Mouse (Mus musculus) c-Kit-positive CD71-positive TER-119-negative erythroid progenitor cells, embryonic 14.5 days (primary cell): Measurements from ENCODE around the gene Cep85l.
A peak's percentile ranks its signal among the peaks of the same experiment; 100 is the strongest.

ENCODE experiments used
- DNase-seq: peaks from one replicate; pipeline ENCODE4 v3.0.0-alpha.2; 2013; ENCODE audit warnings: low read depth

Cep85l gene

DNA sequence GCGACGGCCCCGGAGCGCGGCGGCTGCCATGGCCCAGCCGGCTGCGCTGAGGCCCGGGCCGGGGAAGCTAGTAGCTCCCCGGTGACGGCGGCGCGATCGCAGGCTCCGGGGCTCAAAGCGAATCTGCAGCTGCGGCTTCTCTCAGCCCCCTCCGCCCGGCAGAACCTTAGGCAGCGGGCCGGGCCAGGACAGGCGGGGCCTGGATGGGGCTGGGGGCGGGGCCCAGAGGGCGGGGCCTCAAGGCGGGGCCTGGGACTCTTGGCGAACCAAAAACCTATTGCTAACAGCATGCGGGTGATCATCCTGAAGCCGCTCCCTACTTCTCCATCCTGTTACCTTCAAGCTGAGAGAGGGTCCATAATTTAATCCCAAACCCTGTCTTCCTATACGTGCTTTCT, at the start of gene Cep85l:
Gene Cep85l (minus strand): TSS at position 239 of the 398 bp plus-strand sequence.
- DNase-seq: peak; percentile 79

DNA sequence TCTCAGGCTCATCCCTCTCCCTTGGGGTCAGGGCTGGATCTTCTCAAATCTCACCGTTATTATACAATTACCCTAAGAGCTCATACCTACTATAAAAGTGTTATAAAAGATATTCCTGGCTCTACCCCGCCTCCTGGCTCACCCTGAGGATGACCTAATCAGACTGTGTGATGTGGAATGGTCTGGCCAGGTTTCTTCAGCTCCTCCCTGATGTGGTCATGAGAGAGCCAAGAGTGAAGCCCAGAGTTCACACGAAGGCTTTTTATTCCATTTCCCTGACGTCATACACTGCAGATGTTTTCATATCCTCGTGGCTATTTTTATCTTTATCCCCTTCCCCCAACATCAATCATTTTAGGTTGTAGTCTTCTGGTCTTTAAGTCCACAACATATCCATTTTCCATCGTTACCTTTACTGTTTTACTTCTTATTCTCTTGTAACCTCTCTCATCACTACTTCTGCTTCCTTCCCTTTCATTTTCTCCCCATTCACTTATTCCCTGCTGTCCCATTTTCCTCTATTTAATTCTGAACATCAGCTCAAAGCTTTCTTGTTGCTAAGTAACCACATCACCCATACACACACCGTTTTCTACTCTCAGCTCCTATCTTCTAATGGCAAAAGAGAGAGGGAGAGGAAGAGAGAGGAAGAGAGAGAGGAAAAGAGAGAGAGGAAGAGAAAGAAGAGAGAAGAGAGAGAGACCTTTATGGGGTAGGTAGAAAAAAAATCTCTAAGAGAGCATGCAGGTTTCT, 49.1 kb upstream of the Cep85l start:
- DNase-seq: no peak

DNA sequence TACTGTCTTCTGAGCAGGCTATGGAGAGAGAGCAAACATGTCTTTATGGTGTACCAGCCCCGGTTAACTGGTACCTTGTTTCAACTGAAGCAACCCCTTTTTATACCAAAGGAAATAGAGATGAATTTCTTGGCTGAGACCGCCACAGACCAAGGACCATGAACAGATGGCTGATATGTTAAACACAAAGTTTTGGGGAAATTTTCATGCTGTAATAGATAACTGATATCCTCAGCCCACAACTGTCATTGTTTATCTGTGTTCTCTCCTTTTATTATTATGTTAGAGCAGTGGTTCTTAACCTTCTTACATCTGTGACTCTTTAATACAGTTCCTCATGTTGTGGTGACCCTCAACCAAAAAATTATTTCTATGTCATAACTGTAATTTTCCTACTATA, 46.8 kb upstream of the Cep85l start:
- DNase-seq: no peak

DNA sequence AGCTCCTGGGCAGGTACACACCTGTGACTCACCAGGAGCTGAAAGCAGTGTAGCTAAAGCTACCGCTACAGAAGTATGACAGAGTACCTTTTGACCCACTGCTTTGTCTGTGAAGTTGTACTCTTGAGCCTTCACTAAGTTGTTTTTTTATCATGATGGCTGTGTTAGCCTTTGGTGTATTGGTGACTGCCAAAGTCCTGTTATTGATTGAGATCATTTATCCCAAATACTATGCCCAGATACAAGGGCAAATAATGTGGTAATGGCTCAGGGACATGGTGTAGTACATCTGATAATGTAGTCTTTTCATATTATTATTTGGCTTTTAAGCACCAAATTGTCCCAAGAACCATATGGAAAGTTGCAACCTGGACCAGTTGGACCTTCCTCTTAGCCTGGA, 43.3 kb upstream of the Cep85l start:
- DNase-seq: no peak

DNA sequence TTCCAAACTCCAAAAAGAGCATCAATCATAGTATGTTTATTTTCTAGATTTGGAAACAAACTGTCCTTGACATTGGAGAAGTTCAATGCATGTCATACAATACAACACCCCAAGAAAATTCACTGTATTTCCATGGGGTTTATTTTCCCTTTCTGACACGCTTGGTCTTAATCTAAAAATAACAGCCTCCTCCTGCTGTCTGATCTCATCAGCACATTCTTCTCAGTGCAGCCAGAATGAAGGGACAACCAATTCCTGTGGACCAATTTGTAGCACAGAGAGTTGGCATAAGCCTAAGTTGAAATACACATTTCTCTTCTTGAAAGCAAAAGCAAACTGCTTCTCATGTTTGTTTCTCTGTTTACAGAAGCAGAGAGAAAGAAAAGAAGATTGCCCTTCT, 42.5 kb upstream of the Cep85l start:
- no peak for DNase-seq

DNA sequence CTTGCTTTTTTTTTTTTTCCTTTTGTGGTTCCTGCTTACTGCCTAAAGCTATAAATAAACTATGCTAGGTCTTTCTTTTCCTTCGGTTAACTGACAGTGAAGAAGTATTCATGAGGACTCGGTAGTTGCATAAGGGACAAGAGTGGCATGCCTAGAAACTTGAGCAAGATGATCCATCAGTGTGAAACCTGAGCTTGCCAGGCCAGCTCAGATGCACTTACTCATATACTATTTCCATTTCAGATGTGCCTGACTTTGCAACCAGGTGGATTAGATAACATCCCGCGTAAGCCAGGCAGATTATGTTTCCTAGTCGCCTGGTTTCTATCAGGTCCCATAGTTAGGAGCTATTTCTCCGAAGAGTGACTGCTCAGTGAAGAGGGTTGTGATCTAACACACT, 41.9 kb upstream of the Cep85l start:
- no peak for DNase-seq

DNA sequence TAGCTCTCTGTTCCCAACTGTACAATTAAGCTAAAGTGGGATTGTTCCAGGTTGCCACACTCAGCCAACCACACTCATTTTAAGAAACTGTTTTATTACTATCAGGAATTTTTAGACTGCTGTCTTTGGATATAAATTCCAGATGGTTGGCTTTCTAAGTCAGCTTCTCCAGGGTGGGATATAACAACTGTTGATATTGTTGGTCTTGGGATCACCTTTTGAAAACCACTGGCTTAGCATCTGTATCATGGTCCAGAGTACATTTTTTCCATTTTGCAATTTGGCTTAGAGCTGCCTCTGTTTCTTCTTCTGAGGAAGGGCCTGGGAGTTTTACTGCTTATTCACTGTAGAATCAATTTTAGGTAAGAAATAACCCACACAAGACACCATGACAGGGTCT, 40.3 kb upstream of the Cep85l start:
- no peak for DNase-seq

DNA sequence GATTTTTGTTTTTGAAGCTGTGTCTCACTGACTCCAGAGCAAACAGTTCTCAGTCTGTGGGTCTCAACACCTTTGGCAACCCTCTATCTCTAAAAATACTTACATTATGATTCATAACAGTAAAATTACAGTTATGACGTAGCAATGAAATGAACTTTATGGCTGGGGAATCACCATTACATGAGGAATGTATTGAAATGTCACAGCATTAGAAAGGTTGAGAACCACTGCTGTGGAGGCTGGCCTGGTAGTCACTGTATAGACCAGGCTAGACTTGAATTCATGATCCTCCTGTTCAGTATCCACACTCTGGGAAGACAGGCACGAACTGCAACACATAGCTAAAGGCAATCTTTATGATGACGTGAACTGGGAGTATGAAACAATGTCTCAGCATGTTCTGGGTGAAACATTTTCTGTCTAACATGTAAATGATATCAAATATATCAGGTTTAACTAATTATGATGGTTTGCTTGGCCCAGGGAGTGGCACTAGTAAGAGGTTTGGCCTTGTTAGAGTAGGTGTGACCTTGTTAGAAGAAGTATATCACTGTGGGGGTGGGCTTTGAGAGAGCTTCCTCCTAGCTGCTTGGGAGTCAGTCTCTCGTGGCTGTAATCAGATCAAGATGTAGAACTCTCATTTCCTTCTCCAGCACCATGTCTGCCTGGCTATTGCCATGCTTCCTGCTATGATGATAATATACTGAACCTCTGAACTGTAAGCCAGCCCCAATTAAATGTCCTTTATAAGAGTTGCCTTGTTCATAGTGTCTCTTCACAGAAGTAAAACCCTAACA, 39.6 kb upstream of the Cep85l start:
- DNase-seq: no peak

DNA sequence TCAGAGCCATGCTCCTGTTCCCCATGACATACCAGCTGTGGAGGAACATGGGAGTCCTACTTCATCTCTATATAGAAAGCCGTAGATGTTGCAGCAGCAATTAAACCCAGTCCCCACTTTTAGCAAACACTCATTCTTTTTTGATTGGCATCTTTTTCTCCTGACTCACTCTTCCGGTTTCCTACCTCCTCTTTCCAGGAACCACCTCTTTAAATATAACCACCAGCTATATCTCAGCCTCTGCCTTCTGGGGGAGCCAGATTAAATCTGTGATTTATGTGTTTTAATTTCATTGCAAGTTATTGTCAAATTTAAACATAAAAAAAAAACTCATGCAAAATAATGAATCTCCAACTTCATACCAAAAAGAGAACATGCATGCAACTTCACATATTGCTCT, 37.3 kb upstream of the Cep85l start:
- no peak for DNase-seq

DNA sequence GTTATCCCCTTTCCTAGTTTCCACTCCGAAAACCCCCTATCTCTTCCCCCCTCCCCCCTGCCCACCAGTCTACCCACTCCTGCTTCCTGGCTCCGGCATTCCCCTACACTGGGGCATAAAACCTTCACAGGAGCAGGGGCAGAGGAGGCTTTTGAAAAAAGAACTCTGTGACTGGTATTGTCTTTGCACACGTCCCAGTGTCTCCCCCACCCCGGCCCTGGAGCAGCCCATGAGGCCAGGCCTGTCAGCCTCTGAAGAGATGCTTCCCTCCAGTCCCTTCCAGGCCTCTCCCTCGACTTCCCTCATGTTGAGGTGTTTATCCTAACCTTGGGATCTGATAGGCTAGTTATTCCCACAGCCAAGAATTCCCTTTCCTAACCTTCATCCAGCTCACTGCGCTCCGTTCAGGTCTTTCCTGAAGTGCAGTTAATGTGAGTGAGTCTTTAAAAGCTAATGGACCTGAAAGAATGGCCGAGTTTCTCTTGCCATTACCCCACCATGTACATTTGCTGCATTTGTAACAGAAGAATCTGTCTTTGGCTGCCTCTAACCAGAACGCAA, 36.5 kb upstream of the Cep85l start:
- no peak for DNase-seq

DNA sequence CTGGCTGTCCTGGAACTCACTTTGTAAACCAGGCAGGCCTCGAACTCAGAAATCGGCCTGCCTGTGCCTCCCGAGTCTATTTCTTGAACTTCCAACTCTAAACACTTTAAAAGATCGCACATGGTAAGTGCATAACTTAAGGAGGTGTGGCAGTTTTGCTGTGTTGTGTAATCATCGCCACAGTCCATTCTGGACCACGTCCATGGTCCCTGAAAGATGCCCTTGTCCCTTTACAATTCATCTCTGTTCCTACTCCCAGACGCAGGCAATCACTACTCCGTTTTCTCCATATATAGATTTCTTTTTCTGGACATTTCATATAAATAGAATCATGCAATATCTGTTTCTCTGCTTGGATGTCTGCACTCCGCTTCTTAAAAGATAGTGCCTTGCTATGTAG, 35.5 kb upstream of the Cep85l start:
- DNase-seq: no peak

DNA sequence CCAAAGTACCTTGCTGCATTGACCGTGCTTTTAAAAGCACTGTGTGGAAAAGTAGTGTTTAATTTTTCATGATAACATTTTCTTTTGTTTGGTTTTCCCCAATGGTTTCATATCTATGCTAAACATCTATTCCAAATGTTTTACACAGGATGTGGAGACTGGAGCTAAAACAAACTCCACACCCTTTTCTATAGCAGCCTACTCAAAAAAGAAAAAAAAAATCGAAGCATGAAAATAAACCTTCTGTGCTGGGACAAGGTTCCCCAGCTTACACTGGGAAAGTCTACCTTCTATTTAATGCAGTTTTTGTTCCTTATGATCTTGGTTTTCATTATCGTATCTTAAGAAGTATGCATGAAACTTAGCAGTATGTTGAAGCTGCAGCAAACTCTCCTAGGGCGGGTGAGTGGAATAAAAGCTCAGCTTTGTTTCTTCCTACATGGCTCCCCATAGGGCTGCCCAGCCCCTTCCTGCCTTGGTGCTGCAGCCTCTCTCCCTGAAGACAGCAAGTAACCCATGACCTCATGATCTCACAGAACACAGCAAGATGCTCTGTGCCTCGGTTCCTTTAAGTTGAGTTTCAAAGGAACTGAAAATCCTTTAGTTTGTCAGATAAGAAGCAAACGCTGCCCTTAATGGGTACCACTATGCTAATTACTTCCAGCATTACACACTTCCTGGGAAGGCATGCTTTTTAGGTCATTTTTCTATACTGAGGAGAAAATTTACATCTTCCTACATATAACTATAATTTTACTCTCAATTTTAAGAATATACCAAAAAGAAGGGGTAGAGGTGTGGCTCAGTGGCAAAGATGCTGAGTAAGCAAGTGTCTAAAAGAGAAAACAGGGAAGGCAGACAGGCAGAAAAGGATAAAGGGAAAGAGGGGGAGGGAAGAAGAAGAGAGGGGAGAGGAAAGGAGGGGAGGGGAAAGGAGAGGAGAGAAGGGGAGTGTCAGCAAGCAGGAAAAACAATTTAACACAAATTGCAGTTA, 34.6 kb upstream of the Cep85l start:
- DNase-seq: no peak

DNA sequence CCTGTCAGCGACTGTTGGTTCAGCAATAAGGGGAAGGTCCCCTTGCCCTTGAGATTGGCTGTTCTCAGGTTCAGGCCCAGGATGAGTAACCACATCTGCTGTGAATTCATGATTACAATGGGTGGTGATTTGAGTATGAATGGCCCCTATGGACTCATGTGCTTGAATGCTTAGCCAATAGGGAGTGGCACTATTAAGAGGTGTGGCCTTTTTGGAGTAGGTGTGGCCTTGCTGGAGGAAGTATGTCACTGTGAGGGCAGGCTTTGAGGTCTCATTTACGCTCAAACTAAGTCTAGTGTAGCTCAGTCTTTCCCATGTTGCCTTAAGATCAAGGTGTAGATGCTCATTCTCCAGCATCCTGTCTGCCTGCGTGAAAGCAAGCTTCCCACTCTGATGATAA, 33.2 kb upstream of the Cep85l start:
- DNase-seq: no peak

DNA sequence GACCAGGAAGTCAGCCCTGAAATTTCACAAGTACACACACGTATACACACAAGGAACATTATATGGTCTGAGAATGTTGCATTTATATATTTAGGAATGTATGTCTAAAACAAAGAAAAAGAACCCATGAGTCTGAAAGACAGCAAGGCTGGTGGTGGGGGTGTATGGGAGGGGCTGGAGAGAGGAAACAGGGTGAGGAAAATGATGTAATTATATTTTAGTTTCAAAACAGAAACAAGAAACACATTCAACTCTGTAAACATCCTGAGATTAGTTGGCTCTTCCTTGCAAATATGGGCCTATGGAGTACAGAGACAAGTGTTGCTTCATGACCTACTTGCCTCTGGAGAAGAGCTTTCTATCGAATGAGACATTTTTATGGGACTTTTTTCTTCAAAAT, 32.4 kb upstream of the Cep85l start:
- no peak for DNase-seq

DNA sequence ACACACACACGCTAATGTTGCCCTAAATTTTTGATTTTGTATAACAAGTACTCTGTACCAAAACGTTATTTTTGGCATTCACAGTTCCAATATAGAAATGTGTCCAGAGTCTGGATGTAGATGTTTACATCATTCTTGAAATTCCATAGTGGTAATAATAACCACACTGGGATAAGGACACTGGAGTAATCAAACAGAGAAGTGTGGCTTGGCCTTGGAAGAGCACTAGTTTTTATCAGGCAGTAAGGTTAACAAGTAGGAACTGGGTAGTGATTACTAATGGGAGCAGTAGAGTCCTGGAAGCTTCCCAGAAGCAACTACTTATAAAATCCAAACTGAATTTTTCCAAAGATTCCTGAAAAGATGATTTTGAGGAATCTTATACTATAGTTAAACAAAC, 31.1 kb upstream of the Cep85l start:
- no peak for DNase-seq

DNA sequence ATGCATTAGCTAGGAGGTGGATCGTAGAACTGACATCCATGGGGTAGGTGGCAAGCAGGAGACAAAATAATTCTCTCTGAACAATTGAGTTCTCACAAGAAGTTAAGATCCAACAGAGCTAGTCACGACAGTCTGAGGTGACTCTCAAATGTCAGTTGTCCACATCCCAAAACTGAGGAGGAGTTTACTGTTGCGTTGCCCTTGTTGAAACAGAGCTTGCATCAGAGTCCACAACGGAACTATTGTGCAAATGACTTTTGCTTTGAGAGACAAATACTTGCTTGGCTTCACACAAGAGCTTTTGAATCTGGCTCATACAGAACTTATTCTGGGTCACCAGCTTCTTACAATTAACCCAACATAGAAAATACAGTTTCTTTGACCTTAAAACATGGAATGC, 27.7 kb upstream of the Cep85l start:
- no peak for DNase-seq

DNA sequence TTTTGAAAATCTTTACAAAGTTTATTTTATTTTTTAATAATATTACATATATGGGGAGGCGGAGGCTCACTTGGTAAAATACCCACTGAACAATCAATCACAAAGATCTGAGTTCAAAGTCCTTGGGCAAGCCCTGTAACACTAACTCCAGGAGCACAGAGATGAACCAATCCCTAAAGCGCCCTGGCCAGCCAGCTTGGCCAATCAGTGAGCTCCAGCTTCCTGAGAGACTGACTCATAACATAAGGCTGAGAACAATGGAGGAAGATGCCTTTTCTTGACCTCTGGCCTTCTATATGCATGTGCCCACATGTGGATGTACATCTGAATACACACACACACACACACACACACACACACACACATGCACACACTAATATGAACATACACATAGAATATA, 27.1 kb upstream of the Cep85l start:
- DNase-seq: no peak

DNA sequence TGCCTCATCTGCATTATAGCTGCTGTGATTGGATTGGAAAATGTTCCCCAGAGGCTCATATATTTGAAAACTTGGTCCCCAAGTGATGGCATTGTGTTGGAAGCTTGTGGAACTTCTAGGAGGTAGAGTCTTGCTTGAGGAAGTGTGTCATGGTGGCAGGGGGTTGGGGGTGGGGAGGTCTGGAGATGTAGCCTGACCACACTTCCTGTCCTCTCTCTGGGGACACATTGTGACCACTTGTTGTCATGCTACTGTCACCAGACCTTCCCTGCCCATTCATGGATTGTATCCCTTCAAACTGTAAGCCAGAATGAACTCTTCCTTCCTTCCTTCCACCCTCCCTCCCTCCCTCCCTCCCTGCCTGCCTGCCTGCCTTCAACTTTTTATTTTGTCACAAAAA, 22.5 kb upstream of the Cep85l start:
- DNase-seq: no peak

DNA sequence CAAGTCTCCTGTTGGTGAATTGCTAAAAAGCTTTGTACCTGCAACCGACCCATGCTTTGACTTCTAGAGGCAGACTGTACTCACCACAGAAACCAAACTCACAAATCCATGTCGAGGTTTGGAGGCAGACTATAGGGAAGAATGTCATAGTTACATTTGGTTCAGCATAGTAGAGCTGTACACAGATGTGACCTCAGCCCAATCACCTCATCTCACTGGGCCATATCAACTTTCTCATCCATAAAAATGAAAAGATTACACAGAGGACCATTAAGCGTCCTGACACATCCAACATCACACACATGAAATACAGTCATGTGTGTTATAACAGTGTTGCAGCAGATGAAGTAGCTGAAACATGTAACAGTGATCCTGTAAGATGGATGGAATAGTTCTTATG, 19.3 kb upstream of the Cep85l start:
- no peak for DNase-seq

DNA sequence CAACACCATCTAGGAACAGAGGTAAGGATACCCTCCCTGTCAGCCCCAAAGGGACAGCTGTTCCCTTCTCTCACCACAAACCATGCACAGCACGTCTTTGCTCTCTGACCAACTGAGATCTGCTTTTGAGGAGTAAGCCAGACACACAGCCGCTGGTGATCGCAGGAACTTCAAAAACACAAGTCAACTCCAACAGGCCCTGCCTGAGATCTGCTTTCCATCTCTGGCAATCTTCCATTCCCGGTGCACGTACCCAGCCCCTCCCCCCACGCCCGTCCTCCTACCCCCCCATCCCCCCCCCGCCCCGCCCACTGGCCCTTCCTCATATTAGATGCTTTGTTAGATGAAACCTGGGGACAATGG, 18.8 kb upstream of the Cep85l start:
- DNase-seq: no peak

DNA sequence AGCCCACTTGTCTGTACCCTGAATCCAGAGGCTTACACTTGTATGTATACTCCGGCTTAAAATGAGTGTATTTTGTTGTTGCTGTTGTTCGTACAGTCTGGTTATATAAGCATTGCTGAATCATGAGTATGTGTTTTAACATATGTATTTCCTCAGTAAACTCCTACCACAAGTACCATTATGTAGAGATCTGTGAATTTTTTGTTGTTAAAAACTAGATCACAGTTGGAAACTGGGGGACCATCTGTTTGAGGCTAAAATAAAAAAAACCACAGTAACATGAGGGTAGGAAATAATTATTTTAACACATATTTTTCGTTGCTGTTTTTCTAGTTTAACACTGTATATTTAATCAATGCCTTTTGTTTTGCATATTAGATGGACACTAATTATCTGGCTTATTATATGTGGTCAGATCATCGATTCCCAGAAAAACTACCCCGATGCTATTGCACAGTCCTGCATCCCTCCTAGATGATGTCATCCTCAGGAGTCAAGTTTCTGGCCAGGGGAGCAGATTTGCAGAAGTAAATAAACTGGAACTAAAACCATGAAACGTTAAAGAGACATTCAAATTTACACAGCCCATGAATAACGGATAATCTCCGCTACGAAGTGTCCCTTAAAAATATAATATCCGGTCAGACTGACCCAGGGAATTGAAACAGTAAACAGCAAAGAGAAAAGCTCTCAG, 18.2 kb upstream of the Cep85l start:
- DNase-seq: no peak
